Mouse (Mus musculus): ENCODE data around the gene Tnfrsf9.

Tnfrsf9 gene

DNA sequence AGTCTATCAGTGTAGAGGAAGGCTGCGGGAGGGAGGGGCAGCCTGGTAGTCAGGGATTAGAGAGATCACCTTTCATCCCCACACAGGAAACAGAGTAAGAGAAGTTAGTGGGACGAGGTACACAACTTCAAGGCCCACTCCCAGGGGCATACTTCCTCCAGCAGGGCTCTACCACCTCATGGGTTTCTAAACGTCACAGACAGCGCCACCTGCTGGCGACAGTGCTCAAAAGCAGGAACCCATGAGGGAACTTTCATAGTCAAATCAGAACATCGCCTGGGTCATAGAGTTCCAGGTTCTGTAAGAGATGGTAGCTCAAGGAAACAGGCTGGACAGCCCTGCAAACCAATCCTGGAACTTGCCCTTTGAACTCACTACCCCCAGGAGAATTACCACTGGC lies 75.8 kb downstream of the Tnfrsf9 start:
- DNase-seq (ENCODE audit: low spot score in 2 of 2) = no peak
